Mouse (Mus musculus) midbrain, embryonic 12.5 days (tissue): ENCODE measurements at regions not wholly inside any gene's neighbourhood (a gene's known extent, or its start where the extent isn't known, plus 50 kb on each side); places are given as distances from the start of the nearest gene placed in this dataset.
A peak's percentile ranks its signal among the peaks of the same experiment; 100 is the strongest.

Source experiments
- ATAC-seq: fragments of 200-750 bp; cut with Nextera tagmentation; 2 replicates; pipeline ENCODE4 v1.8.0; 2017; ENCODE audit warnings: low read depth, moderate TSS enrichment, moderate library complexity; ENCODE audit not compliant: low FRiP score
- H3K27ac ChIP-seq: fragments of 300-500 bp; sonication (generic); replicated peaks from 2 replicates; pipeline ENCODE4 v1.5.1; 2016; ENCODE audit warnings: mild to moderate bottlenecking
- H3K27me3 ChIP-seq: fragments of 300-500 bp; sonication (generic); 2 replicates; pipeline ENCODE4 v1.6.1; 2016; ENCODE audit warnings: mild to moderate bottlenecking
- H3K36me3 ChIP-seq: fragments of 300-500 bp; sonication (generic); 2 replicates; pipeline ENCODE4 v1.6.1; 2016
- H3K4me1 ChIP-seq: fragments of 300-500 bp; sonication (generic); 2 replicates; pipeline ENCODE4 v1.6.1; 2016
- H3K4me2 ChIP-seq: fragments of 300-500 bp; sonication (generic); replicated peaks from 2 replicates; pipeline ENCODE4 v1.6.1; 2016; ENCODE audit warnings: mild to moderate bottlenecking, moderate library complexity
- H3K4me3 ChIP-seq: fragments of 300-500 bp; sonication (generic); 2 replicates; pipeline ENCODE4 v1.5.1; 2016; ENCODE audit warnings: mild to moderate bottlenecking
- H3K9ac ChIP-seq: fragments of 300-500 bp; sonication (generic); replicated peaks from 2 replicates; pipeline ENCODE4 v1.6.1; 2016; ENCODE audit warnings: mild to moderate bottlenecking, moderate library complexity
- H3K9me3 ChIP-seq: fragments of 300-500 bp; sonication (generic); 2 replicates; pipeline ENCODE4 v1.6.1; 2016; ENCODE audit warnings: mild to moderate bottlenecking
- WGBS: fragments of 180-500 bp; shearing (Covaris S2); methylation state at CpG from one replicate; pipeline ENCODE4 v1.1.7; 2016; 5-methylcytosine and 5-hydroxymethylcytosine counted together

GRCm38 (mm10) chr4:99394244-99394643, 98.5 kb downstream of the Gm12689 start:
- Histone ChIP-seq H3K4me3 (no peak overlapping the region), H3K27ac (no peak overlapping the region), H3K4me2 (no peak overlapping the region), H3K9me3 (no peaks in the 10 kb centered on the region), H3K4me1 (no peaks in the 10 kb centered on the region), H3K9ac (no peak overlapping the region), H3K27me3 (no peaks in the 10 kb centered on the region), H3K36me3 (no peaks in the 10 kb centered on the region)
- 81% methylated on average over 3 of the region's 3 CpGs for whole genome bisulfite sequencing
- no peak for ATAC-seq

DNA sequence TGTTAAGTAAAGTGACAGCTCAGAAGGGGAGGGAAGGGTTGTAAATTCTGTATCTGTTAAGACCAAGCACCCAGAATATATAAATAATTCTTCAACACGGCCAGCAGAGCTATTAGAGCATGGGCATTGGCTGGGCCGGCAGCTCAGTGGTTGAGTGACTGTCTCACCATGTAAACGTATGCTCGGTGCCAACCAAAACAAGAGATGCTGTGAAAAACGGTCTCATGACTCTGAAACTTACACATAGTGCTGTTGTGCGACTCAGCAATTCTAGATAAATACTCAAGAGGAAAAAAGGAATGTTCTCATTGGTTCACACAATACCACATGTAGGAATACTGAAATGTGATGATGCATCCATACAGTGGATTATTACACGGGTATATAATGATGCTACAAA, 111.8 kb downstream of the Gm12689 start:
- WGBS: 90% methylated on average over 7 of the region's 7 CpGs
- no peak overlapping the region for H3K4me2 ChIP-seq
- no peaks in the 10 kb centered on the region for H3K36me3 ChIP-seq
- ATAC-seq: no peak
- H3K4me3 ChIP-seq: no peak overlapping the region
- H3K27ac ChIP-seq: no peak overlapping the region
- H3K4me1 ChIP-seq: no peaks in the 10 kb centered on the region
- H3K9ac ChIP-seq: no peak overlapping the region
- H3K9me3 ChIP-seq: no peaks in the 10 kb centered on the region
- 0 out of 2 replicates have a peak, but pooled peaks cover 3% of the 10 kb centered on the region for H3K27me3 ChIP-seq

- H3K9me3 ChIP-seq: no peaks in the 10 kb centered on the region
- H3K27me3 ChIP-seq: no peaks in the 10 kb centered on the region
- ATAC-seq: no peak
- H3K27ac ChIP-seq: no peak overlapping the region
- H3K4me2 ChIP-seq: no peak overlapping the region
- no peaks in the 10 kb centered on the region for H3K36me3 ChIP-seq
- no peak overlapping the region for H3K9ac ChIP-seq
- no peaks in the 10 kb centered on the region for H3K4me1 ChIP-seq
- H3K4me3 ChIP-seq: no peak overlapping the region
- WGBS: 88% methylated on average over 1 of the region's 1 CpGs
These were observed 127.7 kb downstream of the Gm12689 start for GRCm38 (mm10) chr4:99423449-99423848.

GRCm38 (mm10) chr4:99445077-99445754, 149.5 kb downstream of the Gm12689 start:
- 53% methylated on average over 28 of the region's 28 CpGs for WGBS
- Histone ChIP-seq H3K36me3 (no peaks in the 10 kb centered on the region), H3K4me3 (peak overlapping the region; percentile 31), H3K9me3 (no peaks in the 10 kb centered on the region), H3K4me1 (no peaks in the 10 kb centered on the region; the same call in 1 of the 2 replicates), H3K9ac (0 out of 2 replicates have a peak overlapping the region, but pooled peaks have one; percentile 11), H3K4me2 (peak overlapping the region; percentile 49), H3K27ac (no peak overlapping the region), H3K27me3 (peaks cover 17% of the 10 kb centered on the region)
- no peak for ATAC-seq

DNA sequence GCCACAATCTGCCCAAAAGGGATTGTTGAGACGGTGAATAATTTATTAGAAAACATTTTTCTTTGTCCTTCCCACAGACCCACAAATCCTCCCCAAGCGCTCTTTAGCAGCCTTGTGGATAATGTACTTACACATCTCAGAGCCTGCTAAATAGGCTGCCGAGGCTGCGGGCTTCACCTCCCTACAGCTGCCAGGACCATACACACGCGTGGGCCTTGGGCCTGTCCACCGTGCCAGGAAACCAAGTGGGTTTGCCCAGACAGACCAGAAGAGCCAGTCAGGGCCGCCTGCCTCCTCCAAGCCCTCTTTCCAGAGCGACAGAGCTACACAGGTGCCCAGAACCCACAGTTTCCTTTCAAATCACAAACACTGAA, 150.0 kb downstream of the Gm12689 start:
- Histone ChIP-seq H3K4me2 (peak overlapping the region; percentile 49), H3K27me3 (peaks cover 17% of the 10 kb centered on the region), H3K36me3 (no peaks in the 10 kb centered on the region), H3K9ac (no peak overlapping the region), H3K9me3 (no peaks in the 10 kb centered on the region), H3K4me1 (no peaks in the 10 kb centered on the region; the same call in 1 of the 2 replicates), H3K4me3 (peak overlapping the region; percentile 31), H3K27ac (no peak overlapping the region)
- WGBS: 73% methylated on average over 9 of the region's 9 CpGs
- no peak for ATAC-seq

DNA sequence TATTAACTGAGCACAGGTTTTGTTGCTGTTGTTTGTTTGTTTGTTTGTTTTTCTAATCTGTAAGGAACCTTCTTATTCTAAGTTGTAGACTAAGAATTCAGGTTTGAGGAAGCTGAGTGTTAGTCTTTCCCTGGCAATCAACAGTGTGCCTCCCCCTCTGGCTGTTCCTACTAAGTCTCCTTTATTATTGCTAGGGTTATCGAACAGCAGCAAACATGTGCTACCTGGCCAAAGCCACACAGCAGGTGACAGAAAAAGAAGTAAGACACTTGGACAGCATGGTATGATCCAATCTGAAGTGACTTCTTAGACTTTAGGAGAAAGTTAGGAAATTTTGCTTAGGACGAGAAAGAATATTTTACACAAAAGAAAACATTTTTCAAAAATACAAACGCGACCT, 163.3 kb downstream of the Gm12689 start:
- H3K4me1 ChIP-seq: peaks cover 8% of the 10 kb centered on the region; the same call in 1 of the 2 replicates
- H3K4me3 ChIP-seq: no peak overlapping the region
- H3K27ac ChIP-seq: no peak overlapping the region
- H3K9me3 ChIP-seq: no peaks in the 10 kb centered on the region
- H3K36me3 ChIP-seq: no peaks in the 10 kb centered on the region
- H3K4me2 ChIP-seq: peak overlapping the region; percentile 40
- no peak for ATAC-seq
- no peak overlapping the region for H3K9ac ChIP-seq
- WGBS: 50% methylated on average over 4 of the region's 4 CpGs
- H3K27me3 ChIP-seq: peaks cover 31% of the 10 kb centered on the region

DNA sequence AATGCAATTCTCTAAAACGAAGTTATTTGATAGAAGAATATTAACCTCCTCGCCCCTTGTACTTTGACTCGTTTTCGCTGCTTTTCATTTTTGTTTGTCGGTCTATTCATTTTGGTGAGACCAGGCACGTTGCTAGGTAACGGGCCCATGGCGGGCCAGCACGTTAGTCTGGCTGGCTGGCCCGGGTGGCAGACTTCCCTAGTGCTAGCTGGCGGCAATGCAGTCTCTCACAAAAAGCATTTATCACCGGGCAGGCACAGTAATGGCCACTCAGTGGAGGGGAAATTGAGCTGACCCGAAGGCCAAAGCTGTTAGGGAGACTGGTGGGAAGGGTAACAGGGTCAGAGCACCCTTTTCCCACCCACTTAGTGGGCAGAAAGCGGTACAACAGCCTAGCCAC, 163.7 kb downstream of the Gm12689 start:
- H3K27ac ChIP-seq: 0 out of 2 replicates have a peak overlapping the region, but pooled peaks have one; percentile 15
- H3K4me1 ChIP-seq: peaks cover 8% of the 10 kb centered on the region; the same call in 1 of the 2 replicates
- ATAC-seq: peak; percentile 93
- no peak overlapping the region for H3K9ac ChIP-seq
- H3K9me3 ChIP-seq: no peaks in the 10 kb centered on the region
- WGBS: 2% methylated on average over 14 of the region's 14 CpGs
- H3K27me3 ChIP-seq: peaks cover 33% of the 10 kb centered on the region
- no peak overlapping the region for H3K4me3 ChIP-seq
- peak overlapping the region; percentile 40 for H3K4me2 ChIP-seq
- H3K36me3 ChIP-seq: no peaks in the 10 kb centered on the region

GRCm38 (mm10) chr4:99465493-99465892, 169.8 kb downstream of the Gm12689 start:
- no peak for ATAC-seq
- H3K36me3 ChIP-seq: no peaks in the 10 kb centered on the region
- H3K27me3 ChIP-seq: peaks cover 17% of the 10 kb centered on the region
- no peaks in the 10 kb centered on the region for H3K4me1 ChIP-seq
- no peak overlapping the region for H3K9ac ChIP-seq
- no peak overlapping the region for H3K4me2 ChIP-seq
- WGBS: 82% methylated on average over 9 of the region's 9 CpGs
- no peak overlapping the region for H3K4me3 ChIP-seq
- H3K9me3 ChIP-seq: no peaks in the 10 kb centered on the region
- no peak overlapping the region for H3K27ac ChIP-seq

GRCm38 (mm10) chr4:99475701-99476218, 180.1 kb downstream of the Gm12689 start:
- Histone ChIP-seq H3K9ac (no peak overlapping the region), H3K9me3 (no peaks in the 10 kb centered on the region), H3K4me3 (no peak overlapping the region), H3K27ac (no peak overlapping the region), H3K4me2 (no peak overlapping the region), H3K36me3 (no peaks in the 10 kb centered on the region), H3K4me1 (peaks cover 11% of the 10 kb centered on the region), H3K27me3 (peaks cover 16% of the 10 kb centered on the region)
- 27% methylated on average over 11 of the region's 11 CpGs for WGBS
- ATAC-seq: peak; percentile 27; the same call in 1 of the 2 replicates

- Histone ChIP-seq H3K36me3 (no peaks in the 10 kb centered on the region), H3K9me3 (no peaks in the 10 kb centered on the region), H3K27me3 (no peaks in the 10 kb centered on the region; the same call in 1 of the 2 replicates), H3K4me3 (no peak overlapping the region), H3K4me1 (no peaks in the 10 kb centered on the region), H3K4me2 (no peak overlapping the region), H3K27ac (no peak overlapping the region), H3K9ac (no peak overlapping the region)
- ATAC-seq: no peak
- 64% methylated on average over 4 of the region's 4 CpGs for WGBS
These were observed 171.8 kb upstream of the Foxd3 start for GRCm38 (mm10) chr4:99484271-99484670.

GRCm38 (mm10) chr4:99491536-99492514, 164.3 kb upstream of the Foxd3 start:
- no peaks in the 10 kb centered on the region for H3K36me3 ChIP-seq
- H3K9ac ChIP-seq: no peak overlapping the region
- H3K27ac ChIP-seq: no peak overlapping the region
- 80% methylated on average over 12 of the region's 12 CpGs for WGBS
- no peaks in the 10 kb centered on the region for H3K9me3 ChIP-seq
- H3K4me3 ChIP-seq: no peak overlapping the region
- no peaks in the 10 kb centered on the region for H3K4me1 ChIP-seq
- H3K27me3 ChIP-seq: no peaks in the 10 kb centered on the region; the same call in 1 of the 2 replicates
- H3K4me2 ChIP-seq: no peak overlapping the region
- no peak for ATAC-seq
